Mouse (Mus musculus) limb, embryonic 11.5 days (tissue): ENCODE measurements around the gene Zfp672. TPM values are rescaled to one million over a fixed set of nuclear protein-coding genes. Genes with fewer than 3 reads are reported as not detected.

Experiments
- ATAC-seq: fragments of 200-750 bp; cut with Nextera tagmentation; 2 replicates; pipeline ENCODE4 v1.8.0; 2017; ENCODE audit warnings: low read depth; ENCODE audit not compliant: insufficient number of reproducible peaks, low FRiP score, low TSS enrichment
- DNase-seq: peaks from one replicate; pipeline ENCODE4 v3.0.0-alpha.2; 2015; ENCODE audit warnings: low spot score
- H3K27ac ChIP-seq: fragments of 300-500 bp; sonication (generic); replicated peaks from 2 replicates; pipeline ENCODE4 v1.5.1; 2014; ENCODE audit warnings: low read depth, mild to moderate bottlenecking, low read length
- H3K27me3 ChIP-seq: fragments of 300-500 bp; sonication (generic); 2 replicates; pipeline ENCODE4 v1.6.1; 2014; ENCODE audit warnings: mild to moderate bottlenecking, low read length, mixed read lengths; ENCODE audit not compliant: control insufficient read depth, insufficient read depth
- H3K36me3 ChIP-seq: fragments of 300-500 bp; sonication (generic); 2 replicates; pipeline ENCODE4 v1.6.1; 2014; ENCODE audit warnings: mild to moderate bottlenecking, low read length, moderate library complexity, mixed read lengths; ENCODE audit not compliant: control insufficient read depth, insufficient read depth
- H3K4me1 ChIP-seq: fragments of 300-500 bp; sonication (generic); 2 replicates; pipeline ENCODE4 v1.6.1; 2014; ENCODE audit warnings: low read length, mixed read lengths; ENCODE audit not compliant: control insufficient read depth, insufficient read depth
- H3K4me2 ChIP-seq: fragments of 300-500 bp; sonication (generic); 2 replicates; pipeline ENCODE4 v1.6.1; 2014; ENCODE audit warnings: low read depth, mild to moderate bottlenecking, moderate library complexity; ENCODE audit not compliant: severe bottlenecking
- H3K4me3 ChIP-seq: fragments of 300-500 bp; sonication (generic); 2 replicates; pipeline ENCODE4 v1.5.1; 2014; ENCODE audit warnings: low read depth, low read length
- H3K9ac ChIP-seq: fragments of 300-500 bp; sonication (generic); 2 replicates; pipeline ENCODE4 v1.6.1; 2014; ENCODE audit warnings: mild to moderate bottlenecking, low read length
- H3K9me3 ChIP-seq: fragments of 300-500 bp; sonication (generic); 2 replicates; pipeline ENCODE4 v1.6.1; 2016; ENCODE audit warnings: low read length; ENCODE audit not compliant: control insufficient read depth
- WGBS: fragments of 180-500 bp; shearing (Covaris S2); extraction: QIAGEN DNeasy Blood & Tissue Kit; methylation state at CpG from one replicate; pipeline ENCODE4 v1.1.7; 2014; 5-methylcytosine and 5-hydroxymethylcytosine counted together
- polyA plus RNA-seq: library from polyadenylated mRNA; unstranded; fragments of >200 nt; fragmentation: Nextera tagmentation; extraction: Ambion mirVana; gene quantifications from 2 replicates; pipeline ENCODE4 v1.2.1, GENCODE M21; 2014

Gene Zfp672
- polyA plus RNA-seq, 1 experiment from 2014 or later, result 24.6 TPM

DNA sequence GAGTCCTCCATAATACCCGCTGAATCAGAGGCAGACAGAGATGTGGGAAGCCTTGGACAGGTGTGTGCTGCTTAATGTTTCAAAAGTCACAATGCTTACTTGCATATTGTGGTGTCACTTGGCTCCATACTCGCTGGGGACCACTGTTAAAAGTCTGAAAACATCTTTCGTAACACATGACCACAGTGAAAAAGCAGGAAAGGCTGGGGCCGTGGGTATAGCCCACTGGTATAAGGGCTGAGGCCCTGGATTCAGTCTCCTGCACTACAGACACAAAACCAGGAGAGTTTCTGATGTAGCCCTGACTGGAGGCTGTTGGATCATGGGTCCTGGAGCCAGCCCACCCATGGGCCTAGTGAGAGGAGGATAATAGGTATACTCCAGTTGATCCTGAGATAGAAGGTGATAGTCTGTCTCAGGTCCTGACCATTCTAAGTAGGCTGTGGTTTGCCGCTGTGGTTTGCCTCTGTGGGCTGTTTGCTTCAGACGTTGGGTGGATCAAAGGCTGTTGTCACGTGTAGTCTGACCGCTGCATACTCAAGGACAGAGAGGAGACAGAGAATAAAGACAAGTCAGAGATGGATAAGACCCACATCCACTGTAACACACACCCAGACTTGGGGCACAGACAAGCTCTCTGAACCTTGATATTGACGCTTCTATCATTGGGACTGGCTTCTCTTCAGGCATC, 40.0 kb downstream of the Zfp672 start:
- DNase-seq, result no peak
- Histone ChIP-seq H3K9me3 (no peaks in the 10 kb centered on the region), H3K4me1 (no peaks in the 10 kb centered on the region), H3K9ac (no peak overlapping the region), H3K36me3 (no peaks in the 10 kb centered on the region), H3K27ac (no peak overlapping the region), H3K27me3 (no peaks in the 10 kb centered on the region), H3K4me3 (no peak overlapping the region), H3K4me2 (no peak overlapping the region)
- WGBS, result 77% methylated on average over 9 of the region's 9 CpGs
- no peak for ATAC-seq

DNA sequence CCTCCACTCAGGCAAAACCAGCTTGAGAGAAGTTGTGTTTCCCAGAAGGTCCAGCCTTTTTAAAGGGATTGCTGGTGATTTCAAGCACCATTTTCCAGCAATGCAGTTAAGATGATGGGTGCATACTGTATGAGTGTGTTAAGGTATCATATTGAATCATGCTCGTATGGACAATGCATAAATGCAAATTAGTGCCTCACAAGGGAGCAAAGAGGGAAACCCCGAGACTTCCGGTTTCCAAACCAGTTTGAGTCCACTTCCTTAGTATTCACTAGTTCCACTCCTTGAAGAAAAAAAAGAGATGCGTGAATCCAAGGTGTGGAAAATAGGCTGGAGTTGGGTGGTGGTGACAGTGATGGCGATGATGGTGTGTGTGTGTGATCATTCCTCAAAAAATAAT, 47.6 kb downstream of the Zfp672 start:
- DNase-seq, result no peak
- H3K27ac ChIP-seq, result no peak overlapping the region
- H3K4me1 ChIP-seq, result no peaks in the 10 kb centered on the region
- no peak overlapping the region for H3K4me2 ChIP-seq
- no peak overlapping the region for H3K4me3 ChIP-seq
- no peaks in the 10 kb centered on the region for H3K27me3 ChIP-seq
- H3K9me3 ChIP-seq, result no peaks in the 10 kb centered on the region
- no peak overlapping the region for H3K9ac ChIP-seq
- ATAC-seq, result no peak
- WGBS, result 86% methylated on average over 5 of the region's 5 CpGs
- H3K36me3 ChIP-seq, result no peaks in the 10 kb centered on the region

- Histone ChIP-seq H3K27me3 (no peaks in the 10 kb centered on the region), H3K9me3 (no peaks in the 10 kb centered on the region), H3K9ac (no peak overlapping the region), H3K4me2 (no peak overlapping the region), H3K4me3 (no peak overlapping the region), H3K4me1 (no peaks in the 10 kb centered on the region), H3K27ac (no peak overlapping the region), H3K36me3 (no peaks in the 10 kb centered on the region)
- ATAC-seq (no peak), DNase-seq (no peak)
- WGBS, result 89% methylated on average over 13 of the region's 13 CpGs
Measured at GRCm38 (mm10) chr11:58281970-58282496, 48.1 kb downstream of the Zfp672 start.

GRCm38 (mm10) chr11:58275756-58276155, 54.4 kb downstream of the Zfp672 start:
- Histone ChIP-seq H3K27me3 (no peaks in the 10 kb centered on the region), H3K9me3 (no peaks in the 10 kb centered on the region), H3K4me1 (no peaks in the 10 kb centered on the region), H3K27ac (no peak overlapping the region), H3K9ac (no peak overlapping the region), H3K4me3 (no peak overlapping the region), H3K36me3 (no peaks in the 10 kb centered on the region), H3K4me2 (no peak overlapping the region)
- WGBS, result 76% methylated on average over 4 of the region's 4 CpGs
- ATAC-seq (no peak), DNase-seq (no peak)

GRCm38 (mm10) chr11:58274572-58274971, 55.6 kb downstream of the Zfp672 start, which contains the start of gene 4930438A08Rik:
Gene 4930438A08Rik (plus strand): TSS chr11:58274799.
- Histone ChIP-seq H3K4me2 (no peak within 1 kb of the TSS), H3K27me3 (no peaks in the 10 kb centered on the region), H3K4me3 (no peak within 1 kb of the TSS), H3K36me3 (no peaks in the 10 kb centered on the region), H3K27ac (no peak within 1 kb of the TSS), H3K4me1 (no peaks in the 10 kb centered on the region), H3K9me3 (no peaks in the 10 kb centered on the region), H3K9ac (no peak within 1 kb of the TSS)
- DNase-seq, result no peak
- ATAC-seq, result no peak
- WGBS, result 61% methylated on average over 2 of the region's 2 CpGs

DNA sequence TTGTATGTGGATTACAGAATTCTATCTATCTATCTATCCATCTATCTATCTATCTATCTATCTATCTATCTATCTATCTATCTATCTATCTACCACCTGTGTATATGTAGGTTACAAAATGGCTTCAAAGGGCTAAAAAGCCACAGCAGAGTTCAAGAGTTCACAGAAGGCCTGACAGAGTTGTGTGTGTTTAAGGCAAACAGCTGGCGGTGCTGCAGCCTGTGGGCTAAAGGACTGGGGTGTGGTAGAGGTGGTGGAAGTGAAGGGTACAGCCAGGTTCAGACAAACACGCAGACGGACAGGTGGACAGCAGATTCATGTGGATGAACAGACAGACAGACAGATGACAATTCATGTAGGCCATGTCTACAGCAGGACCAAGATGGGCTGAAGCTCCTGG, 61.9 kb downstream of the Zfp672 start:
- 91% methylated on average over 3 of the region's 3 CpGs for WGBS
- H3K36me3 ChIP-seq, result no peaks in the 10 kb centered on the region
- no peak overlapping the region for H3K4me3 ChIP-seq
- ATAC-seq (no peak), DNase-seq (no peak)
- H3K27me3 ChIP-seq, result no peaks in the 10 kb centered on the region
- H3K4me1 ChIP-seq, result no peaks in the 10 kb centered on the region
- no peak overlapping the region for H3K4me2 ChIP-seq
- no peak overlapping the region for H3K27ac ChIP-seq
- H3K9ac ChIP-seq, result no peak overlapping the region
- H3K9me3 ChIP-seq, result no peaks in the 10 kb centered on the region

Other genes with a start within 250 kb of the Zfp672 start
- gene Gm12248, start 237.2 kb downstream of the Zfp672 start, polyA plus RNA-seq, result not detected in 2 replicates
- gene Cnot8, start 226.2 kb downstream of the Zfp672 start, polyA plus RNA-seq, result 102 and 104 TPM in 2 replicates
- gene Gemin5, start 161.8 kb downstream of the Zfp672 start, polyA plus RNA-seq, result 28.5 and 30.3 TPM in 2 replicates
- gene Mrpl22, start 158.7 kb downstream of the Zfp672 start, polyA plus RNA-seq, result 142 and 144 TPM in 2 replicates
- gene Igtp, start 130.8 kb downstream of the Zfp672 start, polyA plus RNA-seq, result 1.6 and 2.1 TPM in 2 replicates
- 0.12 and 0.40 TPM in 2 replicates for gene Irgm2, start 130.7 kb downstream of the Zfp672 start, polyA plus RNA-seq
- not detected in 2 replicates for gene 4930438A08Rik, start 55.5 kb downstream of the Zfp672 start, polyA plus RNA-seq
- gene Zfp692, start 23.3 kb downstream of the Zfp672 start, polyA plus RNA-seq, result 12.5 and 14.2 TPM in 2 replicates
- gene Sh3bp5l, start 385 bp upstream of the Zfp672 start, polyA plus RNA-seq, result 27.0 and 27.7 TPM in 2 replicates
- not detected in 2 replicates for gene Lypd8, start 48.7 kb upstream of the Zfp672 start, polyA plus RNA-seq
- 0.28 TPM in 1 of 2 replicates, not detected in the other for gene 1810065E05Rik, start 90.8 kb upstream of the Zfp672 start, polyA plus RNA-seq
- gene Gm12253, start 102.2 kb upstream of the Zfp672 start, polyA plus RNA-seq, result not detected in 2 replicates
- not detected in 2 replicates for gene Lypd9, start 122.6 kb upstream of the Zfp672 start, polyA plus RNA-seq
- not detected in 2 replicates for gene Olfr30, start 131.9 kb upstream of the Zfp672 start, polyA plus RNA-seq
- gene Olfr332, start 162.2 kb upstream of the Zfp672 start, polyA plus RNA-seq, result not detected in 2 replicates
- gene Olfr331, start 172.2 kb upstream of the Zfp672 start, polyA plus RNA-seq, result not detected in 2 replicates
- not detected in 2 replicates for gene Olfr330, start 204.5 kb upstream of the Zfp672 start, polyA plus RNA-seq
- not detected in 2 replicates for gene Olfr329-ps, start 216.1 kb upstream of the Zfp672 start, polyA plus RNA-seq
- 0.09 TPM in 1 of 2 replicates, not detected in the other for gene Olfr328, start 225.3 kb upstream of the Zfp672 start, polyA plus RNA-seq
- gene Olfr224, start 240.2 kb upstream of the Zfp672 start, polyA plus RNA-seq, result not detected in 2 replicates
- not detected in 2 replicates for gene Olfr325, start 247.4 kb upstream of the Zfp672 start, polyA plus RNA-seq